Mouse (Mus musculus) left cerebral cortex, postnatal 14 days (tissue): ENCODE measurements around the gene Ankrd54. TPM values are rescaled to one million over a fixed set of nuclear protein-coding genes. Genes with fewer than 3 reads are reported as not detected.

ENCODE experiments used
- DNase-seq, 2 experiments: peaks; one replicate each; pipeline ENCODE4 v3.0.0; 2021 to 2022; ENCODE audit warnings: low spot score in 2 of 2, mixed read lengths in 1 of 2
- intact Hi-C: fragments of 180-260 bp; cut with DNase I; formaldehyde crosslinking; loops from one replicate; pipeline ENCODE4 v1.15.1; 2025
- total RNA-seq, 2 experiments: library from RNA; stranded (reverse); gene quantifications; 2 replicates each; pipeline ENCODE4 v1.2.3; 2021

Ankrd54 gene
- total RNA-seq, 2 experiments from 2014 or later = 17.3 to 18.6 TPM

DNA sequence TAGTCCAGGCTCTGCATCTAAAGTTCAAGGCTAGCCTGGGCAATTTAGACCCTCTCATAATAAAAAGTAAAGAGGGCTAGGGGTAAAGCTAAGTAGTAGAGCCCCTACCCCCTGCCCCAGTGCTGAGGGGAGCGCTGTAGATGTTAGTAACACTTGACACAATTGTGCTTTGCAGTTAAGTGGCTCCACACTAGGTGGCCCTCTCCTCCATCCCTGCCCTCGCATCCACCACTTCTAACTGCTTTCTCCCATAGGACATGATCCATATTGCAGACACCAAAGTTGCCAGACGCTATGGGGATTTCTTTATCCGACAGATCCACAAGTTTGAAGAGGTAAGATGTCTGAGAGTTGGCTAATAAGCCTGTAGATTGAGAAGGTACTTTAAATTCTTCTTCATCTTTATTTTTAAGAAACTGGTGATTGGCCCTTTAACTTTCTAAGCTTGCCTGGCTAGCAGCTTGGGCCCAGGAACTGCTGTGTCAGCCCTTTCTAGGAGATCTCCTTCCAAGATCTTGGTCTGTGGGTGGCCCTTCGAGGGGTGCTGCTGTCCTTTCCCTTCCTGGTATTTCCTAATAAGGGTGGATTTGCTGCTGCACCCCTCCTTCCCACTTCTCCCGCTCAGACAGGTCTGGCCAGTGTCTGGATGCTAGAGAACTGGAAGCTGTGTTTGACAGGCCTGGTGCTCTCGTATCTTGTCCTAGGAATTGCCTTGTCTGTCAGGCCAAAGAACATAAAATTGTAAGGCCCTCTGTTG is 30.6 kb upstream of the Ankrd54 start:
- intact Hi-C loops = loop anchor here (10.0 kb wide), 1 partner anchor 52 kb away; the partner anchor contains the start of genes 1700088E04Rik and Polr2f
- DNase-seq = peak; percentile 45 to 49

GRCm38 (mm10) chr15:79092284-79092683 is 29.6 kb upstream of the Ankrd54 start:
- DNase-seq = no peak
- intact Hi-C loops = loop anchor here (10.0 kb wide), 1 partner anchor 53 kb away; the partner anchor contains the start of genes 1700088E04Rik and Polr2f

DNA sequence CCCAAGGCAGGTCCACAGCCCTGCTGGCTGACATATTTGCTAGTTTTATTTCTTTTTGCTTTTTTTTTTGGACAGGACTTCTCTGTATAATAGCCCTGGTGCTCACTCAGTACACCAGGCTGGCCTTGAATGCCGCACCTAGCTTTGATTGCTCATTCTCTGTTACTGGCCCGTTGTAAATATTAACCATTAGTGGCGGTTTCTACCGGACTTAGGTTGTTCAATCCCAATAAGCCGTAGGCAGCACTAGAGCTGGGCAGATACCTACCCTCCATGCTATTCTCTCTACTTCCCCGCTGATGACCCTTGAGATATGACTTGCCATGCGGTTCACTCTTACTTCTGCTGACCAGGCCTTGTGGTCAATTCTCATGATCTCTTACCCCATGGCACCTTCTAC is 16.9 kb upstream of the Ankrd54 start:
- intact Hi-C loops = no loop called here
- DNase-seq = no peak

DNA sequence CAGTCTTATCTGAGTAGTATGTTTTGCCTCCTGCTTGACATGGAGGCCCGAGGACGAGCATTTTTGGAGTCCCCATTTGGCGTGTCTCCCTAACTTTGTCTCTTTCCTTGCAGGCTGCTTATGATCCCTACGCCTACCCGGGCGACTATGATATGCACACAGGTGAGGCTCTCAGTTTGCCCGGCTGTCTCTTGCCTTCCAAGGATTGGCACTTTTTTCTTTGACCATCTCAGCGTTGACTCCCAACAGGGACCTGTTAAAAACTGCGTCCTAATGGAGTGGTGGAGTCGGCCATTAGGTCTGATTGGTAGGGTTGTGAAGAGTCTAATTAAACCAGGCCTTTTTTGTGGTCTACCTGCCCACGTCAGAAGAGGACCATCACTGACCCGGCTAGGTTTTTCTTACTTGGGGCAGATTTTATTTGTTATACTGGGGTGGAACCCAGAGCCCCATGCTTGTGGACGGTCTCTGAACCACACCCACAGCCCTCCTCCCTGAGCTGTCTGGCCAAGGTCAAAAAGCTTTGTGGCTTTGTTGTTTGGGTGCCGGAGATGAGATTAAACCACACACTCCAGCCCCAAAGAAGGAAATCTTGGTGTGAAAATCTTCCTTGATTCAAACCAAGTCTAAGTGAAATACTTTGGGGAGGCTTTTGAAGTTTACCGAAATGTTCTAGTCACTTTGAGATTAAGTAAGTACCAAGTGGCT is 13.1 kb upstream of the Ankrd54 start:
- no peak for DNase-seq
- intact Hi-C loops = no loop called here

DNA sequence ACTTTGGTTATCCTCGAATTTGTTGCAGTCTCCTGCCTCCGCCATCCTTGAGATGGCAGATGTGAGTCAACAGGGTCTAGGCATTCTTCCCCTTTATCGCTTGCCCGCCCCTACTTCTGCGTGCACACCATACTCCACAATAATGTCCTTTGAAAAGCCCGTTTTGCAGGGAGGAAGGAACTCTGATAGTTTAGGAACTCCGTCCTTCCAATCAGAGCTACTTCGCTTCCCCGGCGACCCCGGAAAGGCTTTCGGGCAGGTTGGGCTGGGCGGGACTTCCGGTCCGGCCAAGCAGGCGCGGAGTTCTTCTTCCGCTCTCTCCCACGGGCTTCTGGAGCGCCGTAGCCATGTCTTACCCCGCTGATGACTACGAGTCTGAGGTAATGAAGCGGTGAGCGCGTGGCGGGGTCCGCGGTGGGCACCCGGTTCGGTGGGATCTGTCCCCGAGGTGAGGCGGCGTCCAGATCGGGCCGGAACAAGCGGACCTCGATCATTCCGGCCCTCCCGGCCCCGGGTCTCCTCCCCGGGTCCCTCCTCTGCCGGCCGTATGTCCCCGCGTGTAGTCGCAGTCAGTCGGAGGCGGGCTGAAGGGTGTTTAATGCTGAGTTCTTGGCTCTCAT is 12.3 kb upstream of the Ankrd54 start, which contains the start of gene Eif3l:
Eif3l (plus strand) TSS at position 267 of the 620 bp plus-strand sequence.
- intact Hi-C loops = no loop called here
- DNase-seq = peak; percentile 74 to 89

GRCm38 (mm10) chr15:79074446-79074845 is 11.8 kb upstream of the Ankrd54 start:
- intact Hi-C loops = no loop called here
- DNase-seq = no peak

- intact Hi-C loops = no loop called here
- no peak for DNase-seq
These were observed 11.1 kb upstream of the Ankrd54 start for GRCm38 (mm10) chr15:79073752-79074151.

DNA sequence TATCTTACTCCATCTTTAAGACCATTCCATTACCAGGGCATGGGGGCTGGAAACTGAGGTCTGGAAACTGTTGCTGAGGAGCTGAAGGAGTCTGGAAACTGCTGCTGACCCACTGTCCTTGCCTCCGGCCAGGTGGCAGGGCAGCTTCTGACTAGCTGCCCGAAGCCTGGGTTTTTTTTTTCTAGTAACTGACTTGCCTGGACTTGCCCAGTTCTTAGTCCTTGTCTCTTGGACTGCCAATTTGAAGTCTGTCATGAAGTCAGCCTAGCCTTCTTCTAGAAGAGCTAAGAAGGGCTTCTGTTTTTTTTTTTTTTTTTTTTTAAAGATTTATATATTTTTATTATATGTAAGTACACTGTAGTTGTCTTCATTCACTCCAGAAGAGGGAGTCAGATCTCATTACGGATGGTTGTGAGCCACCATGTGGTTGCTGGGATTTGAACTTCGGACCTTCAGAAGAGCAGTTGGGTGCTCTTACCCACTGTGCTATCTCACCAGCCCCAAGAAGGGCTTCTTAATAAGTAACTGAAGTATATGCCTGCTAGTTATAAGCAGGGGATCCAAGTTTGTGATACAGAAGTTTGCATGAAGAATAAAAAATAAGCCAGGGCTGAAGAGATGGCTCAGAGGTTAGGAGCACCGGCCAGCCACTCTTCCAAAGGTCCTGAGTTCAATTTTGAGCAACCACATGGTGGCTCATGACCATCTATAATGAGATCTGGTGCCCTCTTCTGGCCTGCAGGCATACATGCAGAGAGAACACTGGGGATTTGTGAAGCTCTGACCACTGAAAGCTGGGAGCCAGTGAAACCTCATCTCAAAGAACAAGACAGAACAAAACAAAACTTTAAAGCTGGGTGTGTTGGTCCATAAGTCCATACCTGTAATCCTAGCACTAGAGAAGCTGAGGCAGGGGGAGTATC is 8.7 kb upstream of the Ankrd54 start:
- intact Hi-C loops = loop anchor here (2.0 kb wide), 1 partner anchor 33 kb away; no protein-coding TSS in a partner anchor
- peak in 1 of 2 experiments; percentile 39 for DNase-seq

GRCm38 (mm10) chr15:79068416-79068815 is 5.7 kb upstream of the Ankrd54 start:
- DNase-seq = no peak
- intact Hi-C loops = no loop called here

DNA sequence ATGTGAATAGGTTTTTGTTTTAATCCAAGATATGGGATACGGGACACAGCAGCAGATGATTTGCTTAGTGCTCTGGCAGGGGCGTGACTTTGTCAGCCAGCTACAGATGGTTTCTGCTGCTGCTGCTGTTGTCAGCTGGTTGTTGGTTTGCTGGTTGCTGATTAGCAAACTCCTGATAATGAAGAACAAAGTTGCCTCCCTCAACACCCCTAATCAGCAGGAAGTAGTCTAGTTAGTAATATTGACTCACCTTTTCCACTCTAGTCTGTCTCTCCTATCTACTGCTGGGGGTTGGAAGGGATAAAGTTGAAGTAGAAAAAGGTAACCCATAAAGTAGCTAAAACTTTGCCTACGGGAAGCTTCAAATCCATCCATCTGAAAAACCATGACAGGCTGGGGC is 4.9 kb upstream of the Ankrd54 start:
- intact Hi-C loops = no loop called here

GRCm38 (mm10) chr15:79066276-79066675 is 3.6 kb upstream of the Ankrd54 start:
- no peak for DNase-seq
- intact Hi-C loops = no loop called here

More for the DNA sequence above, 4.9 kb upstream of the Ankrd54 start:
- DNase-seq = no peak

DNA sequence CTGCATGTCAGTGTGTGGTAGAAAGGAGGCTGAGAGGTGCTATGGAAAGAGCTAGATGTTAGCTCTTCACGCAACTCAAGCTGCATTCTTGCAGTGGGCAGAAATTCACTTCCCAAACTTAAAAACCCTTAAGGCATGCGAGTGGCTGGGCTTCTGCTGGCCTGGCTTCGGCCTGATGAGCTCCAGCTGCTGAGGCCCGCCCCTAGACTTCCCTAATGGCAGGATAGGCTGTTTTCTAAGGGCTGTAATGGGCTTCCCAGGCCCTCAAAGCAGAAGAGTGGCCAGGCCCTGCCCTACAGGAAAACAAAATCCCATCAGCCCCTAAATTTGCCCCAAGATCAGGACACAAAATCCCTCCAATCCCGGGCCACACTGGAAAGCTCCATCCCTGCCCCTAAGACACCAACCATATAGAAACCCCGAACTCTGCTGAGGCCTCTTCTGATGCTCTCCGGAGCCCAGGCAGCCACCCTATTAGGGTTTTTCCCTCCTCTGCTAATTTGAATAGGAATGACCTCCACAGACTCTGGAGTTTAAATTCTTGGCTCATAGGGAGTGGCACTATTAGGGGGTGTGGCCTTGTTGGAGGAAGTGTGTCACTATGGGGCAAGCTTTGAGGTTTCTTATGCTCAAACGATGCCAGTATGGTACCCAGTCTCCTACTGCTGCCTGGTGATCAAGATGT is 2.5 kb upstream of the Ankrd54 start:
- intact Hi-C loops = no loop called here
- DNase-seq = no peak

GRCm38 (mm10) chr15:79063160-79063740 is 557 bp upstream of the Ankrd54 start:
- intact Hi-C loops = no loop called here
- DNase-seq = no peak

- intact Hi-C loops = no loop called here
- no peak for DNase-seq
These were observed 1.7 kb downstream of the Ankrd54 start for GRCm38 (mm10) chr15:79060887-79061565.

DNA sequence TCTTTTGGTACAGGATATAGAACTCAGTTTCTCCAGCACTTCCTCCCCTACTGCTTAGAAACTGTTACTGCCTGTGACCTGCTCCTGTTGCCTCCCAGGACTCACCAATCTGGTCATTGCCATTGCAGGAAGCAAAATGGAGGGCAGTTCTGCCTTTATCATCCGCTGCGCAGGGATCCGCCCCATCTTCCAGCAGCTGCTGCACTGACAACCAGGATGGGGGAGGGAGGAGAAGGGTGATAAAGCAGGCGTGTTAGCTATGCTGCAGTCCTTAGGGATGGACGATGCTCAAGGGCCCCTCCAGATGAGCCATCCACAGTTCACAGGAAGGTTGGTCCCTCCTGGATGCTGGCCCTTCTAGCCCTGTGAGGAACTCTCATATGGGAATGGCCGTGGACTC is 4.8 kb downstream of the Ankrd54 start:
- no peak for DNase-seq
- intact Hi-C loops = no loop called here

DNA sequence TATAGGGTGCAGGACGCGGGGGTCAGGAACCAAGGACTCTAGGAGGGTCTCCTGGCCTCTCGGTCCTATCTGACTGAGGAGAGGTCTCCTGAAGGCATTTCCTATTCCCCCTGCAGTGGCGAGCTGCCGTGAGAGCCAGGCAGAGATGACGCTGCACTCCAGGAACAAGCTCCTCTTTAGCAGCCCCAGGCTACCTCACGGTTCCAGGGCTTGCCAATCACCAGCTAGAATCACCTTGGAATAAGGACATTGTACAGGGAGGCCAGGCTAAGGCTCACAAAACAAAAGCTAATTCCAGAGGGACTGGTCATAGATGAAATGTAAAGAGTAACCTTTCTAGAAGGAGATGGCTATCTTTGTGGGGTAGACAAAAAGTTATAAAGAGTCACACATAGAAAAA is 6.1 kb downstream of the Ankrd54 start:
- DNase-seq = no peak
- intact Hi-C loops = no loop called here

DNA sequence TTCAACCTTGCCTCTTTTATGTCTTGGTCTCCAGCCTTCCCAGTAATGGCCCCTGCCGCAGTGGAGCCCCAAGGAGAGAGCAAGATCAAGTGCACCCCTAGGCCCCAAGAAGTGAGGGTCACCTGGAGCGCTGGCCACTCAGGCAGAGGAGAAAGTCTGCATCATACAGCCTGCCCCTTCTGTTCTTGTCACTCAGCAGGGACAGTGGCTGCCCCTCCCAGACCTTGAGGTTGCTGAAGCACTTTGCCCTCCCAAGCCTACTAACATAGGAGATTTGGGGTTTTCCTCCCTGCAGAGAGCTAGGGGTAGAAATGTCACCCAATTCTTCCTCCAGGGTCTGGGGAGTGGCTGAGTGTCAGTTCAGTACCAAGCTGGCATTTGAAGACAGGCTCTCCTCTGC is 10.3 kb downstream of the Ankrd54 start:
- no peak for DNase-seq
- intact Hi-C loops = no loop called here
